Mouse (Mus musculus) limb, embryonic 10.5 days (tissue): ENCODE data around the gene Ezr. TPM values are rescaled to one million over a fixed set of nuclear protein-coding genes. Genes with fewer than 3 reads are reported as not detected.

Experiments
- DNase-seq: peaks from one replicate; pipeline ENCODE4 v3.0.0-alpha.2; 2017; ENCODE audit warnings: low spot score
- H3K27ac ChIP-seq: fragments of 300-500 bp; sonication (generic); 2 replicates; pipeline ENCODE4 v1.5.1; 2016; ENCODE audit warnings: mild to moderate bottlenecking
- H3K27me3 ChIP-seq: fragments of 300-500 bp; sonication (generic); 2 replicates; pipeline ENCODE4 v1.6.1; 2016; ENCODE audit warnings: low read depth, mild to moderate bottlenecking; ENCODE audit not compliant: poor library complexity, severe bottlenecking
- H3K36me3 ChIP-seq: fragments of 300-500 bp; sonication (generic); 2 replicates; pipeline ENCODE4 v1.6.1; 2016; ENCODE audit warnings: mild to moderate bottlenecking, moderate library complexity
- H3K4me1 ChIP-seq: fragments of 300-500 bp; sonication (generic); 2 replicates; pipeline ENCODE4 v1.6.1; 2016
- H3K4me3 ChIP-seq: fragments of 300-500 bp; sonication (generic); 2 replicates; pipeline ENCODE4 v1.5.1; 2016; ENCODE audit warnings: mild to moderate bottlenecking, moderate library complexity
- H3K9me3 ChIP-seq: fragments of 300-500 bp; sonication (generic); replicated peaks from 2 replicates; pipeline ENCODE4 v1.6.1; 2016; ENCODE audit warnings: mild to moderate bottlenecking
- WGBS: fragments of 180-500 bp; shearing (Covaris S2); methylation state at CpG from one replicate; pipeline ENCODE4 v1.1.7; 2016; 5-methylcytosine and 5-hydroxymethylcytosine counted together
- polyA plus RNA-seq: library from polyadenylated mRNA; unstranded; fragments of >200 nt; fragmentation: Nextera tagmentation; extraction: Ambion mirVana; gene quantifications from 2 replicates; pipeline ENCODE4 v1.2.1, GENCODE M21; 2016

Gene Ezr
- polyA plus RNA-seq, 1 experiment from 2014 or later = 26.2 TPM

GRCm38 (mm10) chr17:6807827-6808520, 25.4 kb upstream of the Ezr start:
- no peak overlapping the region for H3K27ac ChIP-seq
- no peak for DNase-seq
- no peaks in the 10 kb centered on the region for H3K27me3 ChIP-seq
- H3K9me3 ChIP-seq = no peaks in the 10 kb centered on the region
- no peaks in the 10 kb centered on the region for H3K36me3 ChIP-seq
- no peak overlapping the region for H3K4me3 ChIP-seq
- WGBS = 91% methylated on average over 16 of the region's 16 CpGs
- H3K4me1 ChIP-seq = peaks cover 13% of the 10 kb centered on the region

- H3K4me3 ChIP-seq = no peak overlapping the region
- WGBS = 76% methylated on average over 6 of the region's 6 CpGs
- no peak for DNase-seq
These were observed 22.4 kb upstream of the Ezr start for GRCm38 (mm10) chr17:6804853-6805543.

GRCm38 (mm10) chr17:6804111-6804510, 21.5 kb upstream of the Ezr start:
- no peaks in the 10 kb centered on the region for H3K27me3 ChIP-seq
- 94% methylated on average over 6 of the region's 6 CpGs for WGBS
- H3K27ac ChIP-seq = no peak overlapping the region
- no peaks in the 10 kb centered on the region for H3K9me3 ChIP-seq
- H3K4me1 ChIP-seq = 0 out of 2 replicates have a peak, but pooled peaks cover under 1% of the 10 kb centered on the region
- H3K36me3 ChIP-seq = no peaks in the 10 kb centered on the region
- no peak overlapping the region for H3K4me3 ChIP-seq
- DNase-seq = no peak

More at GRCm38 (mm10) chr17:6804853-6805543, 22.4 kb upstream of the Ezr start:
- Histone ChIP-seq H3K27ac (no peak overlapping the region), H3K9me3 (no peaks in the 10 kb centered on the region), H3K4me1 (peaks cover 3% of the 10 kb centered on the region; the same call in 1 of the 2 replicates), H3K36me3 (no peaks in the 10 kb centered on the region), H3K27me3 (no peaks in the 10 kb centered on the region)

GRCm38 (mm10) chr17:6803614-6804013, 21.0 kb upstream of the Ezr start:
- WGBS = 94% methylated on average over 1 of the region's 1 CpGs
- Histone ChIP-seq H3K4me1 (no peaks in the 10 kb centered on the region), H3K27ac (no peak overlapping the region), H3K27me3 (no peaks in the 10 kb centered on the region), H3K4me3 (no peak overlapping the region), H3K36me3 (no peaks in the 10 kb centered on the region), H3K9me3 (no peaks in the 10 kb centered on the region)
- no peak for DNase-seq

- H3K4me1 ChIP-seq = peaks cover 11% of the 10 kb centered on the region; the same call in 1 of the 2 replicates
- no peak overlapping the region for H3K27ac ChIP-seq
- H3K4me3 ChIP-seq = no peak overlapping the region
- H3K9me3 ChIP-seq = no peaks in the 10 kb centered on the region
- DNase-seq = no peak
- no peaks in the 10 kb centered on the region for H3K36me3 ChIP-seq
- H3K27me3 ChIP-seq = no peaks in the 10 kb centered on the region
- WGBS = 84% methylated on average over 12 of the region's 12 CpGs
These were observed 15.9 kb upstream of the Ezr start for GRCm38 (mm10) chr17:6798392-6799061.

GRCm38 (mm10) chr17:6797471-6797870, 14.9 kb upstream of the Ezr start:
- Histone ChIP-seq H3K27me3 (no peaks in the 10 kb centered on the region), H3K9me3 (no peaks in the 10 kb centered on the region), H3K27ac (no peak overlapping the region), H3K4me3 (no peak overlapping the region), H3K36me3 (no peaks in the 10 kb centered on the region), H3K4me1 (peaks cover 11% of the 10 kb centered on the region; the same call in 1 of the 2 replicates)
- no peak for DNase-seq
- 91% methylated on average over 4 of the region's 4 CpGs for WGBS

- no peak for DNase-seq
- WGBS = 54% methylated on average over 12 of the region's 12 CpGs
These were observed 11.7 kb upstream of the Ezr start for GRCm38 (mm10) chr17:6794160-6794751.

GRCm38 (mm10) chr17:6789581-6790118, 7.1 kb upstream of the Ezr start:
- peaks cover 7% of the 10 kb centered on the region; the same call in 1 of the 2 replicates for H3K27me3 ChIP-seq
- WGBS = 90% methylated on average over 9 of the region's 9 CpGs
- peaks cover 9% of the 10 kb centered on the region; the same call in 1 of the 2 replicates for H3K4me1 ChIP-seq
- no peaks in the 10 kb centered on the region for H3K36me3 ChIP-seq
- H3K4me3 ChIP-seq = no peak overlapping the region
- no peaks in the 10 kb centered on the region for H3K9me3 ChIP-seq
- DNase-seq = no peak
- no peak overlapping the region for H3K27ac ChIP-seq

More at GRCm38 (mm10) chr17:6794160-6794751, 11.7 kb upstream of the Ezr start:
- no peaks in the 10 kb centered on the region for H3K27me3 ChIP-seq
- H3K36me3 ChIP-seq = no peaks in the 10 kb centered on the region
- H3K27ac ChIP-seq = no peak overlapping the region
- H3K4me1 ChIP-seq = peaks cover 11% of the 10 kb centered on the region; the same call in 1 of the 2 replicates
- no peaks in the 10 kb centered on the region for H3K9me3 ChIP-seq
- H3K4me3 ChIP-seq = no peak overlapping the region

GRCm38 (mm10) chr17:6789103-6789502, 6.5 kb upstream of the Ezr start:
- H3K27me3 ChIP-seq = peaks cover 7% of the 10 kb centered on the region; the same call in 1 of the 2 replicates
- no peaks in the 10 kb centered on the region for H3K9me3 ChIP-seq
- H3K4me3 ChIP-seq = no peak overlapping the region
- no peaks in the 10 kb centered on the region for H3K36me3 ChIP-seq
- DNase-seq = no peak
- no peak overlapping the region for H3K27ac ChIP-seq
- peaks cover 5% of the 10 kb centered on the region; the same call in 1 of the 2 replicates for H3K4me1 ChIP-seq

- Histone ChIP-seq H3K36me3 (no peaks in the 10 kb centered on the region), H3K27me3 (peaks cover 11% of the 10 kb centered on the region), H3K27ac (no peak overlapping the region), H3K4me1 (peaks cover 6% of the 10 kb centered on the region), H3K9me3 (no peaks in the 10 kb centered on the region), H3K4me3 (no peak overlapping the region)
- 91% methylated on average over 4 of the region's 4 CpGs for WGBS
- DNase-seq = no peak
These were observed 4.7 kb upstream of the Ezr start for GRCm38 (mm10) chr17:6787241-6787640.

- Histone ChIP-seq H3K9me3 (no peaks in the 10 kb centered on the region), H3K4me3 (peak overlapping the region; percentile 85), H3K27ac (peak overlapping the region; percentile 95; the same call in 1 of the 2 replicates), H3K27me3 (peaks cover 44% of the 10 kb centered on the region), H3K4me1 (peaks cover 25% of the 10 kb centered on the region), H3K36me3 (no peaks in the 10 kb centered on the region)
- no peak for DNase-seq
- 51% methylated on average over 10 of the region's 10 CpGs for WGBS
These were observed 1.3 kb upstream of the Ezr start for GRCm38 (mm10) chr17:6783756-6784357.

GRCm38 (mm10) chr17:6783006-6783661, 550 bp upstream of the Ezr start:
- under 1% methylated on average over 55 of the region's 58 CpGs for WGBS
- no peaks in the 10 kb centered on the region for H3K9me3 ChIP-seq
- peaks cover 30% of the 10 kb centered on the region for H3K4me1 ChIP-seq
- peak overlapping the region; percentile 85 for H3K4me3 ChIP-seq
- H3K36me3 ChIP-seq = no peaks in the 10 kb centered on the region
- peaks cover 44% of the 10 kb centered on the region for H3K27me3 ChIP-seq
- peak; percentile 79 for DNase-seq
- peak overlapping the region; percentile 95 for H3K27ac ChIP-seq
